8 mouse cellular contexts compared by ENCODE assay signal in genomic region chr13:49205381-49205998, GRCm38 (mm10). TPM values are rescaled to one million over a fixed set of nuclear protein-coding genes. Genes with fewer than 3 reads are reported as not detected.
DNase-seq lines count a peak whose midpoint lies in the region; TF ChIP-seq lines count a peak whose summit lies in the region.

No protein-coding gene starts in this region.

- H3K79me2 ChIP-seq in heart, adult 2 months (replicated peaks; ENCODE audit: control insufficient read depth, insufficient read depth, low read length), result peaks cover 2% of the 10 kb centered on the region; the same call in 1 of the 2 replicates
- H3K79me2 ChIP-seq in liver, adult 2 months (ENCODE audit: control insufficient read depth, insufficient read depth, low read length), result no peaks in the 10 kb centered on the region

- TF ChIP-seq EP300 in heart, adult 2 months (IDR thresholded peaks at IDR 0.05; ENCODE audit: insufficient read depth, low read depth, low read length), result peak; percentile 87

- H3K27me3 ChIP-seq in embryonic facial prominence, embryonic 10.5 days (replicated peaks; ENCODE audit: low read depth, poor library complexity, severe bottlenecking), result no peaks in the 10 kb centered on the region
- H3K27me3 ChIP-seq in heart, adult 2 months (ENCODE audit: control insufficient read depth, insufficient read depth, low read length), result no peaks in the 10 kb centered on the region
- no peaks in the 10 kb centered on the region for H3K27me3 ChIP-seq in liver, adult 2 months (ENCODE audit: control insufficient read depth, insufficient read depth, low read length)

- no peaks in the 10 kb centered on the region for H3K36me3 ChIP-seq in embryonic facial prominence, embryonic 10.5 days (replicated peaks)
- H3K36me3 ChIP-seq in heart, adult 2 months (ENCODE audit: control insufficient read depth, insufficient read depth, low read length), result no peaks in the 10 kb centered on the region
- H3K36me3 ChIP-seq in liver, adult 2 months (ENCODE audit: control insufficient read depth, insufficient read depth, low read length), result no peaks in the 10 kb centered on the region

- H3K9ac ChIP-seq in heart, adult 2 months (ENCODE audit: low read depth, low read length), result no peak overlapping the region
- no peak overlapping the region for H3K9ac ChIP-seq in liver, adult 2 months (ENCODE audit: low read depth, low read length)

- intact Hi-C loops in heart, adult 2 months (cut with DNase I), result loop anchor here (1.0 kb wide), 1 partner anchor 32 kb away; no protein-coding TSS in a partner anchor

- peak; percentile 96 for TF ChIP-seq CTCF in heart, adult 2 months (IDR thresholded peaks at IDR 0.05)
- peak; percentile 98 for TF ChIP-seq CTCF in liver, adult 2 months (IDR thresholded peaks at IDR 0.05; ENCODE audit: low read depth, low read length)

- peak; percentile 95 for DNase-seq in 416B (ENCODE audit: low read depth)
- peak; percentile 93 for DNase-seq in adrenal gland, postnatal 10 days
- DNase-seq in embryonic facial prominence, embryonic 10.5 days (ENCODE audit: low spot score), result peak; percentile 84
- peak; percentile 84 to 88 for DNase-seq in heart, adult 2 months
- DNase-seq in kidney, adult 9 months, result peak; percentile 85
- peak; percentile 43 for DNase-seq in liver, adult 2 months (ENCODE audit: extremely low read depth, low read depth, low spot score)
- peak; percentile 77 for DNase-seq in naive thymus-derived CD4-positive, alpha-beta T cell, adult 2 months (ENCODE audit: low read depth)
- peak; percentile 80 to 93 for DNase-seq in spleen, postnatal 4 days (ENCODE audit: low spot score in 2 of 2)

- no peaks in the 10 kb centered on the region for H3K9me3 ChIP-seq in embryonic facial prominence, embryonic 10.5 days

- 0 out of 2 replicates have a peak, but pooled peaks have one; percentile 17 for TF ChIP-seq POLR2A in heart, adult 2 months (IDR thresholded peaks at IDR 0.05; ENCODE audit: insufficient read depth, low read depth, low read length)
- TF ChIP-seq POLR2A in liver, adult 2 months (IDR thresholded peaks at IDR 0.05; ENCODE audit: extremely low read depth, insufficient read depth, low read length), result no peak

- no peak overlapping the region for H3K4me3 ChIP-seq in embryonic facial prominence, embryonic 10.5 days
- no peak overlapping the region for H3K4me3 ChIP-seq in heart, adult 2 months
- no peak overlapping the region for H3K4me3 ChIP-seq in liver, adult 2 months (ENCODE audit: insufficient read depth, low read depth, low read length)

- peaks cover 11% of the 10 kb centered on the region for H3K4me1 ChIP-seq in embryonic facial prominence, embryonic 10.5 days
- peaks cover 8% of the 10 kb centered on the region for H3K4me1 ChIP-seq in heart, adult 2 months (ENCODE audit: control insufficient read depth, insufficient read depth, low read length)
- no peaks in the 10 kb centered on the region for H3K4me1 ChIP-seq in liver, adult 2 months (ENCODE audit: control insufficient read depth, insufficient read depth, low read length)

- WGBS in embryonic facial prominence, embryonic 10.5 days, result 57% methylated on average over 13 of the region's 13 CpGs
- WGBS in heart, adult 2 months, result 43% methylated on average over 13 of the region's 13 CpGs
- WGBS in liver, adult 2 months, result 50% methylated on average over 13 of the region's 13 CpGs

- H3K27ac ChIP-seq in embryonic facial prominence, embryonic 10.5 days (replicated peaks), result no peak overlapping the region
- H3K27ac ChIP-seq in heart, adult 2 months, result peak overlapping the region; percentile 34; the same call in 1 of the 2 replicates
- no peak overlapping the region for H3K27ac ChIP-seq in liver, adult 2 months (replicated peaks; ENCODE audit: insufficient read depth, low read depth, low read length)

RNA-seq across cellular contexts. Expression of gene Card19, which starts 10.3 kb away (rescaled TPM):
- total RNA-seq in adrenal gland, postnatal 10 days (2021), result 10 to 100 TPM; 52.5 to 58.9 TPM
- polyA plus RNA-seq in embryonic facial prominence, embryonic 10.5 days (2016; fragmentation: Nextera tagmentation; extraction: Ambion mirVana), result 31.6 and 35.0 TPM in 2 replicates
- 100 to 1,000 TPM; 138 to 184 TPM for total RNA-seq in heart, adult 2 months (2021)
- 179 and 234 TPM in 2 replicates for polyA plus RNA-seq in heart, adult 2 months (2012; rRNA removed)
- total RNA-seq in liver, adult 2 months (2014; rRNA removed), result 11.2 and 15.3 TPM in 2 replicates
- 35.4 and 38.0 TPM in 2 replicates for polyA plus RNA-seq in liver, adult 2 months (2012; rRNA removed)

RNA-seq across cellular contexts. Expression of gene Ninj1, which starts 18.2 kb away (rescaled TPM):
- 10 to 100 TPM; 77.3 to 79.6 TPM for total RNA-seq in adrenal gland, postnatal 10 days (2021)
- polyA plus RNA-seq in embryonic facial prominence, embryonic 10.5 days (2016; fragmentation: Nextera tagmentation; extraction: Ambion mirVana), result 26.6 and 28.0 TPM in 2 replicates
- 100 to 1,000 TPM; 108 to 152 TPM for total RNA-seq in heart, adult 2 months (2021)
- 157 and 220 TPM in 2 replicates for polyA plus RNA-seq in heart, adult 2 months (2012; rRNA removed)
- 178 TPM in 2 replicates for total RNA-seq in liver, adult 2 months (2014; rRNA removed)
- polyA plus RNA-seq in liver, adult 2 months (2012; rRNA removed), result 1,040 and 1,373 TPM in 2 replicates

RNA-seq across cellular contexts. Expression of gene Susd3, which starts 43.0 kb away (rescaled TPM):
- 1 to 10 TPM; 1.8 to 1.9 TPM for total RNA-seq in adrenal gland, postnatal 10 days (2021)
- 1.2 and 1.7 TPM in 2 replicates for polyA plus RNA-seq in embryonic facial prominence, embryonic 10.5 days (2016; fragmentation: Nextera tagmentation; extraction: Ambion mirVana)
- under 1 TPM; 0.32 to 0.63 TPM for total RNA-seq in heart, adult 2 months (2021)
- polyA plus RNA-seq in heart, adult 2 months (2012; rRNA removed), result 1.1 and 1.4 TPM in 2 replicates
- total RNA-seq in liver, adult 2 months (2014; rRNA removed), result 0.18 and 0.27 TPM in 2 replicates
- 0.49 and 1.1 TPM in 2 replicates for polyA plus RNA-seq in liver, adult 2 months (2012; rRNA removed)

RNA-seq across cellular contexts. Expression of gene Wnk2, which starts 57.7 kb away (rescaled TPM):
- total RNA-seq in adrenal gland, postnatal 10 days (2021), result 1 to 10 TPM; 4.1 to 8.3 TPM
- polyA plus RNA-seq in embryonic facial prominence, embryonic 10.5 days (2016; fragmentation: Nextera tagmentation; extraction: Ambion mirVana), result 2.7 and 2.8 TPM in 2 replicates
- total RNA-seq in heart, adult 2 months (2021), result 10 to 100 TPM; 66.7 to 79.4 TPM
- polyA plus RNA-seq in heart, adult 2 months (2012; rRNA removed), result 28.7 and 30.9 TPM in 2 replicates
- 0.07 and 0.09 TPM in 2 replicates for total RNA-seq in liver, adult 2 months (2014; rRNA removed)
- 0.15 and 0.16 TPM in 2 replicates for polyA plus RNA-seq in liver, adult 2 months (2012; rRNA removed)

Comparison
In these comparisons a context has a peak if more than half of its experiments do, and no peak if none do; other contexts are left out.
1. DNase-seq: peak in every context shown above with its lines; median percentile 95 in 416B; 93 in adrenal gland, postnatal 10 days; 86 in spleen, postnatal 4 days; 86 in heart, adult 2 months; 85 in kidney, adult 9 months; 84 in embryonic facial prominence, embryonic 10.5 days; 77 in naive thymus-derived CD4-positive, alpha-beta T cell, adult 2 months; 43 in liver, adult 2 months.